Mouse (Mus musculus) erythroblast, embryonic 14.5 days (primary cell): Measurements from ENCODE around the gene 9430015G10Rik.

Source experiments
- GATA1 ChIP-seq: IDR thresholded peaks from 2 replicates; pipeline ENCODE4 v1.6.1; 2012; ENCODE audit warnings: low read length, inconsistent platforms, mixed read lengths
- TAL1 ChIP-seq: IDR thresholded peaks from 3 replicates; pipeline ENCODE4 v1.6.1; 2012; ENCODE audit warnings: low read length, inconsistent platforms, mixed read lengths

GRCm38 (mm10) chr4:156136285-156137100, 26.7 kb downstream of the 9430015G10Rik start:
- TF ChIP-seq GATA1: no peak
- no peak for TF ChIP-seq TAL1
